Mouse (Mus musculus): ENCODE data around the gene Nemp1.

Nemp1 gene

GRCm38 (mm10) chr10:127725136-127725535 lies 58.4 kb downstream of the Nemp1 start:
- DNase-seq (ENCODE audit: low spot score), result no peak

- no peak for DNase-seq (ENCODE audit: low spot score)
Measured at GRCm38 (mm10) chr10:127728437-127728836, 61.7 kb downstream of the Nemp1 start.

GRCm38 (mm10) chr10:127730285-127730932 lies 63.7 kb downstream of the Nemp1 start:
- no peak for DNase-seq (ENCODE audit: low spot score)

- no peak for DNase-seq (ENCODE audit: low spot score)
Measured at GRCm38 (mm10) chr10:127730933-127731310, 64.2 kb downstream of the Nemp1 start.

- DNase-seq (ENCODE audit: low spot score), result no peak
Measured at GRCm38 (mm10) chr10:127731397-127731796, 64.7 kb downstream of the Nemp1 start.

GRCm38 (mm10) chr10:127734434-127734833 lies 67.7 kb downstream of the Nemp1 start:
- DNase-seq (ENCODE audit: low spot score), result peak; percentile 52

- no peak for DNase-seq (ENCODE audit: low spot score)
Measured at GRCm38 (mm10) chr10:127736266-127736665, 69.6 kb downstream of the Nemp1 start.

- no peak for DNase-seq (ENCODE audit: low spot score)
Measured at GRCm38 (mm10) chr10:127736916-127737315, 70.2 kb downstream of the Nemp1 start.

- DNase-seq (ENCODE audit: low spot score), result no peak
Measured at GRCm38 (mm10) chr10:127737552-127737951, 70.9 kb downstream of the Nemp1 start.

GRCm38 (mm10) chr10:127738151-127738882 lies 71.6 kb downstream of the Nemp1 start:
- DNase-seq (ENCODE audit: low spot score), result peak; percentile 64

- DNase-seq (ENCODE audit: low spot score), result peak; percentile 69
Measured at GRCm38 (mm10) chr10:127739083-127739660, 72.5 kb downstream of the Nemp1 start, which contains the start of gene Zbtb39. Gene Zbtb39 (plus strand): TSS chr10:127739538.

- DNase-seq (ENCODE audit: low spot score), result peak; percentile 44
Measured at GRCm38 (mm10) chr10:127739661-127740161, 73.0 kb downstream of the Nemp1 start.

GRCm38 (mm10) chr10:127744661-127745060 lies 78.0 kb downstream of the Nemp1 start:
- DNase-seq (ENCODE audit: low spot score), result peak; percentile 46

- no peak for DNase-seq (ENCODE audit: low spot score)
Measured at GRCm38 (mm10) chr10:127745886-127746285, 79.2 kb downstream of the Nemp1 start.

GRCm38 (mm10) chr10:127747254-127747653 lies 80.6 kb downstream of the Nemp1 start:
- DNase-seq (ENCODE audit: low spot score), result no peak

- DNase-seq (ENCODE audit: low spot score), result peak; percentile 45
Measured at GRCm38 (mm10) chr10:127748847-127749612, 82.3 kb downstream of the Nemp1 start.

GRCm38 (mm10) chr10:127750136-127750777 lies 83.6 kb downstream of the Nemp1 start:
- DNase-seq (ENCODE audit: low spot score), result no peak
